Mouse (Mus musculus) heart, postnatal 25 days (tissue): ENCODE data around the gene Fra10ac1. TPM values are rescaled to one million over a fixed set of nuclear protein-coding genes. Genes with fewer than 3 reads are reported as not detected.

Experiments used
- total RNA-seq, 2 experiments: library from RNA; stranded (reverse); gene quantifications; 2 replicates each; pipeline ENCODE4 v1.2.3; 2021

Fra10ac1 gene
- total RNA-seq, 2 experiments from 2014 or later, result 12.3 to 12.4 TPM

Other genes with a start within 250 kb of the Fra10ac1 start
- gene Myof, start 180.6 kb downstream of the Fra10ac1 start, total RNA-seq, result 10 to 100 TPM in 1 of 2 experiments, 1 to 10 TPM in 1; 9.5 to 10.3 TPM
- gene Cep55, start 169.1 kb downstream of the Fra10ac1 start, total RNA-seq, result under 1 TPM; 0.50 to 0.78 TPM
- under 1 TPM in 1 of 2 experiments, not detected in 1; 0.20 TPM for gene Ffar4, start 127.1 kb downstream of the Fra10ac1 start, total RNA-seq
- 1 to 10 TPM; 2.1 to 2.6 TPM for gene Rbp4, start 98.9 kb downstream of the Fra10ac1 start, total RNA-seq
- not detected for gene Pde6c, start 91.4 kb downstream of the Fra10ac1 start, total RNA-seq
- gene Lgi1, start 40.4 kb upstream of the Fra10ac1 start, total RNA-seq, result 1 to 10 TPM; 2.9 to 5.0 TPM
- 1 to 10 TPM; 1.7 to 1.8 TPM for gene Slc35g1, start 171.8 kb upstream of the Fra10ac1 start, total RNA-seq